Mouse (Mus musculus): Measurements from ENCODE around the gene Ankrd39. TPM values are rescaled to one million over a fixed set of nuclear protein-coding genes. Genes with fewer than 3 reads are reported as not detected.

Ankrd39 gene
- total and polyA plus RNA-seq, 3 experiments, result 6.2 to 11.1 (median 6.3) TPM

GRCm38 (mm10) chr1:36576991-36577675 is 29.9 kb upstream of the Ankrd39 start:
- Histone ChIP-seq H3K79me2 (replicated peaks; ENCODE audit: control insufficient read depth, insufficient read depth, low read length) (no peaks in the 10 kb centered on the region), H3K36me3 (ENCODE audit: control insufficient read depth, insufficient read depth, low read length) (no peaks in the 10 kb centered on the region), H3K9ac (ENCODE audit: low read depth, low read length) (no peak overlapping the region), H3K4me1 (ENCODE audit: control insufficient read depth, insufficient read depth, low read length) (peaks cover 36% of the 10 kb centered on the region), H3K27ac (no peak overlapping the region), H3K27me3 (ENCODE audit: control insufficient read depth, insufficient read depth, low read length) (no peaks in the 10 kb centered on the region), H3K4me3 (no peak overlapping the region)
- 73% methylated on average over 6 of the region's 6 CpGs for WGBS
- no peak for TF ChIP-seq POLR2A (IDR thresholded peaks at IDR 0.05; ENCODE audit: insufficient read depth, low read depth, low read length)
- TF ChIP-seq CTCF (IDR thresholded peaks at IDR 0.05), result no peak
- TF ChIP-seq EP300 (IDR thresholded peaks at IDR 0.05; ENCODE audit: insufficient read depth, low read depth, low read length), result no peak
- no peak for DNase-seq
- intact Hi-C loops (cut with DNase I), result no loop called here

DNA sequence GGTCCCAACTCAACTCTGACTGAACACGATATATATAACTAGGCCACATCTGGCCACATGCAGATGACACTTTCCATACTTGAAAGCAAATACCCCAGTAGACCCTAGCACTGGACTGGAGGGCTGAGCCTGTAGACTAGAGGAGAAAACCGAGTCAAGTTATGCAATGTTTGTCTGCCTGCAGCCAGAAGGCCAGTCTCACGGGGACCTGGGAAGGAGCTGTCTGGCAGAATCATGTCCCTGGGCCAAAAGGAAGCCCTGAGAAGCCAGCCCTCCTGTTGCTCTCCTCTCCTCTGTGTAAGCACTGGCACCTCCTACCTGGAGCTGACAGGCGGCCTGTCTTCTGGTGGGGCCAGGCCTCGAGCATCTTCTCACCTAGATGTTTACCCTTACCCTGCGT is 28.1 kb upstream of the Ankrd39 start:
- TF ChIP-seq POLR2A (IDR thresholded peaks at IDR 0.05; ENCODE audit: insufficient read depth, low read depth, low read length), result no peak
- TF ChIP-seq EP300 (IDR thresholded peaks at IDR 0.05; ENCODE audit: insufficient read depth, low read depth, low read length), result no peak
- no peak for TF ChIP-seq CTCF (IDR thresholded peaks at IDR 0.05)
- peaks cover 32% of the 10 kb centered on the region for H3K4me1 ChIP-seq (ENCODE audit: control insufficient read depth, insufficient read depth, low read length)
- H3K27ac ChIP-seq, result no peak overlapping the region
- DNase-seq, result no peak
- no peaks in the 10 kb centered on the region for H3K79me2 ChIP-seq (replicated peaks; ENCODE audit: control insufficient read depth, insufficient read depth, low read length)
- H3K27me3 ChIP-seq (ENCODE audit: control insufficient read depth, insufficient read depth, low read length), result no peaks in the 10 kb centered on the region
- H3K9ac ChIP-seq (ENCODE audit: low read depth, low read length), result no peak overlapping the region
- H3K36me3 ChIP-seq (ENCODE audit: control insufficient read depth, insufficient read depth, low read length), result no peaks in the 10 kb centered on the region
- H3K4me3 ChIP-seq, result no peak overlapping the region
- WGBS, result 65% methylated on average over 6 of the region's 6 CpGs
- intact Hi-C loops (cut with DNase I), result no loop called here

- H3K9ac ChIP-seq (ENCODE audit: low read depth, low read length), result no peak overlapping the region
- intact Hi-C loops (cut with DNase I), result no loop called here
- H3K4me3 ChIP-seq, result no peak overlapping the region
- no peaks in the 10 kb centered on the region for H3K27me3 ChIP-seq (ENCODE audit: control insufficient read depth, insufficient read depth, low read length)
- no peaks in the 10 kb centered on the region for H3K79me2 ChIP-seq (replicated peaks; ENCODE audit: control insufficient read depth, insufficient read depth, low read length)
- no peaks in the 10 kb centered on the region for H3K36me3 ChIP-seq (ENCODE audit: control insufficient read depth, insufficient read depth, low read length)
- H3K4me1 ChIP-seq (ENCODE audit: control insufficient read depth, insufficient read depth, low read length), result peaks cover 34% of the 10 kb centered on the region
- 76% methylated on average over 5 of the region's 5 CpGs for WGBS
- no peak for DNase-seq
- H3K27ac ChIP-seq, result no peak overlapping the region; the same call in 1 of the 2 replicates
- TF ChIP-seq EP300 (IDR thresholded peaks at IDR 0.05; ENCODE audit: insufficient read depth, low read depth, low read length), result no peak
These were observed 27.1 kb upstream of the Ankrd39 start for GRCm38 (mm10) chr1:36574196-36574955.

- no peaks in the 10 kb centered on the region for H3K79me2 ChIP-seq (replicated peaks; ENCODE audit: control insufficient read depth, insufficient read depth, low read length)
- no peak overlapping the region for H3K4me3 ChIP-seq
- H3K9ac ChIP-seq (ENCODE audit: low read depth, low read length), result no peak overlapping the region
- intact Hi-C loops (cut with DNase I), result no loop called here
- H3K27me3 ChIP-seq (ENCODE audit: control insufficient read depth, insufficient read depth, low read length), result no peaks in the 10 kb centered on the region
- H3K36me3 ChIP-seq (ENCODE audit: control insufficient read depth, insufficient read depth, low read length), result no peaks in the 10 kb centered on the region
- TF ChIP-seq CTCF (IDR thresholded peaks at IDR 0.05) (no peak), EP300 (IDR thresholded peaks at IDR 0.05; ENCODE audit: insufficient read depth, low read depth, low read length) (no peak), POLR2A (IDR thresholded peaks at IDR 0.05; ENCODE audit: insufficient read depth, low read depth, low read length) (no peak)
- no peak for DNase-seq
- WGBS, result 78% methylated on average over 8 of the region's 8 CpGs
- H3K27ac ChIP-seq, result peak overlapping the region; percentile 34
- H3K4me1 ChIP-seq (ENCODE audit: control insufficient read depth, insufficient read depth, low read length), result peaks cover 41% of the 10 kb centered on the region
These were observed 26.3 kb upstream of the Ankrd39 start for GRCm38 (mm10) chr1:36573524-36573923.

GRCm38 (mm10) chr1:36572709-36573108 is 25.5 kb upstream of the Ankrd39 start:
- intact Hi-C loops (cut with DNase I), result no loop called here
- WGBS, result 44% methylated on average over 1 of the region's 1 CpGs

GRCm38 (mm10) chr1:36572140-36572700 is 25.0 kb upstream of the Ankrd39 start:
- Histone ChIP-seq H3K27ac (peak overlapping the region; percentile 34), H3K4me1 (ENCODE audit: control insufficient read depth, insufficient read depth, low read length) (peaks cover 45% of the 10 kb centered on the region)

More at GRCm38 (mm10) chr1:36572709-36573108, 25.5 kb upstream of the Ankrd39 start:
- H3K9ac ChIP-seq (ENCODE audit: low read depth, low read length), result no peak overlapping the region
- H3K27me3 ChIP-seq (ENCODE audit: control insufficient read depth, insufficient read depth, low read length), result no peaks in the 10 kb centered on the region
- no peak overlapping the region for H3K4me3 ChIP-seq
- peaks cover 45% of the 10 kb centered on the region for H3K4me1 ChIP-seq (ENCODE audit: control insufficient read depth, insufficient read depth, low read length)
- H3K27ac ChIP-seq, result peak overlapping the region; percentile 34
- TF ChIP-seq POLR2A (IDR thresholded peaks at IDR 0.05; ENCODE audit: insufficient read depth, low read depth, low read length), result no peak
- no peak for TF ChIP-seq CTCF (IDR thresholded peaks at IDR 0.05)
- TF ChIP-seq EP300 (IDR thresholded peaks at IDR 0.05; ENCODE audit: insufficient read depth, low read depth, low read length), result no peak
- no peaks in the 10 kb centered on the region for H3K36me3 ChIP-seq (ENCODE audit: control insufficient read depth, insufficient read depth, low read length)
- DNase-seq, result peak; percentile 63 to 76
- H3K79me2 ChIP-seq (replicated peaks; ENCODE audit: control insufficient read depth, insufficient read depth, low read length), result no peaks in the 10 kb centered on the region

More at GRCm38 (mm10) chr1:36572140-36572700, 25.0 kb upstream of the Ankrd39 start:
- H3K9ac ChIP-seq (ENCODE audit: low read depth, low read length), result no peak overlapping the region
- H3K4me3 ChIP-seq, result no peak overlapping the region
- 45% methylated on average over 2 of the region's 2 CpGs for WGBS
- no peaks in the 10 kb centered on the region for H3K79me2 ChIP-seq (replicated peaks; ENCODE audit: control insufficient read depth, insufficient read depth, low read length)
- intact Hi-C loops (cut with DNase I), result no loop called here
- H3K36me3 ChIP-seq (ENCODE audit: control insufficient read depth, insufficient read depth, low read length), result no peaks in the 10 kb centered on the region
- TF ChIP-seq POLR2A (IDR thresholded peaks at IDR 0.05; ENCODE audit: insufficient read depth, low read depth, low read length) (no peak), CTCF (IDR thresholded peaks at IDR 0.05) (no peak), EP300 (IDR thresholded peaks at IDR 0.05; ENCODE audit: insufficient read depth, low read depth, low read length) (no peak)
- no peak for DNase-seq
- no peaks in the 10 kb centered on the region for H3K27me3 ChIP-seq (ENCODE audit: control insufficient read depth, insufficient read depth, low read length)
